Mouse (Mus musculus) bone marrow, adult 2 months (tissue): ENCODE results near the gene Fkbp10.

Source experiments
- CTCF ChIP-seq: fragments of 200-500 bp; IDR thresholded peaks from 2 replicates; pipeline ENCODE4 v1.5.1; 2011; ENCODE audit warnings: low read length, control low read depth; ENCODE audit not compliant: control insufficient read depth, insufficient read depth
- POLR2A ChIP-seq: fragments of 200-500 bp; IDR thresholded peaks from 2 replicates; pipeline ENCODE4 v1.6.1; 2011; ENCODE audit warnings: low read depth, mild to moderate bottlenecking, control low read depth, low read length, borderline replicate concordance; ENCODE audit not compliant: control insufficient read depth

- TF ChIP-seq POLR2A (no peak), CTCF (no peak)
Observed at GRCm38 (mm10) chr11:100457711-100458110, 42.2 kb downstream of the Fkbp10 start.
